Mouse (Mus musculus): ENCODE data around the gene Ror1.

GRCm38 (mm10) chr4:100129201-100129600, 33.6 kb downstream of the Ror1 start:
- TF ChIP-seq EP300 (IDR thresholded peaks at IDR 0.05; ENCODE audit: low read depth) (no peak), CTCF (IDR thresholded peaks at IDR 0.05; ENCODE audit: low read depth) (no peak)
